Mouse (Mus musculus): ENCODE measurements at regions not wholly inside any gene's neighbourhood (a gene's known extent, or its start where the extent isn't known, plus 50 kb on each side); places are given as distances from the start of the nearest gene placed in this dataset.
A peak's percentile ranks its signal among the peaks of the same experiment; 100 is the strongest.
"Not testable (repeated sequence)": the region's sequence is repeated elsewhere in the genome, so short reads cannot be mapped to it uniquely, and the experiment has no call there.

- no peak for DNase-seq (ENCODE audit: low read depth, low spot score)
Measured at GRCm38 (mm10) chr9:82300046-82300445, 436.6 kb downstream of the Mei4 start.

GRCm38 (mm10) chr9:82306285-82306684, 442.8 kb downstream of the Mei4 start:
- DNase-seq (ENCODE audit: low read depth, low spot score) = no peak

GRCm38 (mm10) chr9:82312466-82312865, 449.0 kb downstream of the Mei4 start:
- DNase-seq (ENCODE audit: low read depth, low spot score) = no peak

- no peak for DNase-seq (ENCODE audit: low read depth, low spot score)
Measured at GRCm38 (mm10) chr9:82340452-82340851, 477.0 kb downstream of the Mei4 start.

- DNase-seq (ENCODE audit: low read depth, low spot score) = not testable (repeated sequence)
Measured at GRCm38 (mm10) chr9:82350784-82351183, 478.6 kb upstream of the Irak1bp1 start.

- no peak for DNase-seq (ENCODE audit: low read depth, low spot score)
Measured at GRCm38 (mm10) chr9:82359573-82359972, 469.8 kb upstream of the Irak1bp1 start.

- DNase-seq (ENCODE audit: low read depth, low spot score) = no peak
Measured at GRCm38 (mm10) chr9:82402355-82402754, 427.0 kb upstream of the Irak1bp1 start.

GRCm38 (mm10) chr9:82404010-82404409, 425.3 kb upstream of the Irak1bp1 start:
- DNase-seq (ENCODE audit: low read depth, low spot score) = peak; percentile 11

- no peak for DNase-seq (ENCODE audit: low read depth, low spot score)
Measured at GRCm38 (mm10) chr9:82407177-82407576, 422.2 kb upstream of the Irak1bp1 start.

- DNase-seq (ENCODE audit: low read depth, low spot score) = no peak
Measured at GRCm38 (mm10) chr9:82408969-82409368, 420.4 kb upstream of the Irak1bp1 start.

All from ES-CJ7 (cell line).